Mouse (Mus musculus): Measurements from ENCODE around the gene Zbtb7b. TPM values are rescaled to one million over a fixed set of nuclear protein-coding genes. Genes with fewer than 3 reads are reported as not detected.
"Not testable (repeated sequence)": the region's sequence is repeated elsewhere in the genome, so short reads cannot be mapped to it uniquely, and the experiment has no call there.

Gene Zbtb7b
- polyA plus RNA-seq (2012; rRNA removed), result 2.4 and 2.8 TPM in 2 replicates

DNA sequence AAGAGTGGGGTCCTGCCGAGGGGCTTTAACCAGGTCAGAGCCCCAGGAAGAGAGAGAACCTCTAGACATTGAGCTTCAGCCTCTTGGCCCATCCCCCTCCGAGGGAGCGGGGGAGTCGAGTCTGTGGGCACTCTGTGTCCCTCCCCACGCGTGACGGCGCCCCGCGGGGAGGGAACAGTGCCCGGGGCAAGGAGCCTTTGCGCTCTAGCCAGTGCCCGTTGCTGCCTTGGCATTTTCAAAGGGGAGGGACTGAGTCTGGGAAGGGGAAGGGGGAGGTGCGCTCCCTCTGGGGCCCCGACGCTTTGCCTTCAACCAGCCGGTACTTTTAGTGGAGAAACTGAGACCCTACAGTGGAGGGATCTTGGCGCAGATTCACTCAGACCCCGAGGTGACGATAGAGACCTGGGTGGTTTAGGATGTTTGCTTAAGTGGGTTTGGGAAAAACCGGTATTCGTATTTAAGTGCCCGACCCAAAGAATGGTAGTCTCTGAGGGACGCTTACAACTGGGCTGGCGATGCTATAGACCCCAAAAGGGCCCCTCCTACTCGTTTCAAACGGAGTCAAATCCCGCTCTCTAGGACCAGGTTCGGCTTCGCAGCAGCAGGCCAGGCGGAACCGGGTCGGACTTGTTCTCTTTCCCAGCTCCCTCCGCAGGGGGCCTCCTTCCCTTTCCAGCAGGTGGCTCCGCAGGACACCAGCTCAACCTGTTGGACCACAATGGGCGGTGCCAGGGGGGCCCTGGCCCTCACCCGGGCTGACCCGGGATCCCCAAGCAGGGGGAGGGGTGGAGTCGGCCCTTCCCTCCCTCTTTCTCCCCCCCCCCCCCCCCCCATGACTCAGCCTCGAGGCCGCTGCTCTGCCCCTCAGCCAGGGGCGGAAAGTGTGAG is at the start of gene Zbtb7b:
Zbtb7b (minus strand) TSS at position 771 of the 888 bp plus-strand sequence.
- TF ChIP-seq POLR2A (IDR thresholded peaks at IDR 0.05; ENCODE audit: borderline replicate concordance, extremely low read depth, insufficient read depth, insufficient read length, poor library complexity, severe bottlenecking) (no peak), CTCF (IDR thresholded peaks at IDR 0.05; ENCODE audit: borderline replicate concordance, extremely low read depth, insufficient read depth, insufficient read length) (no peak)
- peak; percentile 75 for DNase-seq (ENCODE audit: low read depth)

DNA sequence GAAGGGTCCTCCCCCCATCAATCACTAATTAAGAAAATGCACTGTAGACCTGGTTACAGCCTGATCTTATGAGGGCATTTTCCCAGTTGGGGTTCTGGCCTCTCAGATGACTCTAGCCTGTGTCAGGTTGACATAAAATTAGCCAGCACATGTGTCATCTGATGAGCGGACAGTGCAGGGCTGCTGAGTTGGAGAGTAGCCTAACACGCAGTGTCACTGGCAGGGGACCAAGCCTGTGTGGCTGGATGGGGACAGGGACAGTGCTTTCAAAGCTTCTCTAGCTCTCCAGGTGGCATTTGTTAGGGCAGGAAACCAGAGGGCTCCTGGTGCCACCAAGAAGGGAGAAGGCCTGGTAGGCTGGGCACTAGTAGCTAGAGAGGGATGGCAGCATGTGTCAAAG is 46.1 kb upstream of the Zbtb7b start:
- no peak for DNase-seq (ENCODE audit: low read depth)
- no peak for TF ChIP-seq CTCF (IDR thresholded peaks at IDR 0.05; ENCODE audit: borderline replicate concordance, extremely low read depth, insufficient read depth, insufficient read length)
- no peak for TF ChIP-seq POLR2A (IDR thresholded peaks at IDR 0.05; ENCODE audit: borderline replicate concordance, extremely low read depth, insufficient read depth, insufficient read length, poor library complexity, severe bottlenecking)

DNA sequence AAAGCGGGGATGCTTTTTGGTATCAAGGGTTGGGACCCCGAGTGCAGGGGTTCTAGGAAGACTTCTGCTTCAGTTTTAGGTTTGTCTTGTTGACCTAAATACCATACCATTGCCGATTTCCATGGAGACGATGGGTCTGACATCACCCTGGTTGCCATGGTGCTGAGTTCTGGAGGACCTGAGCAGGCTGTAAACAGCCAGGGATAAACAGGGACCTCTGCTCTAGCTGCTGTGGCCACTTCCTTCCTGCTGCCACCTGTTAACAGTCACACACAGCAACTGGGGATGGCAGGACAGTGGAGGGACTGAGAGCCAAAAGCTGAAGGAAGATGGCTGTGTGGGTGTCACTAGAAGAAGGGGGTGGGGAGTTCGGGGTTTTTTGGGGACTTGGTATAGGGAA is 42.7 kb upstream of the Zbtb7b start:
- DNase-seq (ENCODE audit: low read depth), result peak; percentile 65
- TF ChIP-seq CTCF (IDR thresholded peaks at IDR 0.05; ENCODE audit: borderline replicate concordance, extremely low read depth, insufficient read depth, insufficient read length) (no peak), POLR2A (IDR thresholded peaks at IDR 0.05; ENCODE audit: borderline replicate concordance, extremely low read depth, insufficient read depth, insufficient read length, poor library complexity, severe bottlenecking) (no peak)

DNA sequence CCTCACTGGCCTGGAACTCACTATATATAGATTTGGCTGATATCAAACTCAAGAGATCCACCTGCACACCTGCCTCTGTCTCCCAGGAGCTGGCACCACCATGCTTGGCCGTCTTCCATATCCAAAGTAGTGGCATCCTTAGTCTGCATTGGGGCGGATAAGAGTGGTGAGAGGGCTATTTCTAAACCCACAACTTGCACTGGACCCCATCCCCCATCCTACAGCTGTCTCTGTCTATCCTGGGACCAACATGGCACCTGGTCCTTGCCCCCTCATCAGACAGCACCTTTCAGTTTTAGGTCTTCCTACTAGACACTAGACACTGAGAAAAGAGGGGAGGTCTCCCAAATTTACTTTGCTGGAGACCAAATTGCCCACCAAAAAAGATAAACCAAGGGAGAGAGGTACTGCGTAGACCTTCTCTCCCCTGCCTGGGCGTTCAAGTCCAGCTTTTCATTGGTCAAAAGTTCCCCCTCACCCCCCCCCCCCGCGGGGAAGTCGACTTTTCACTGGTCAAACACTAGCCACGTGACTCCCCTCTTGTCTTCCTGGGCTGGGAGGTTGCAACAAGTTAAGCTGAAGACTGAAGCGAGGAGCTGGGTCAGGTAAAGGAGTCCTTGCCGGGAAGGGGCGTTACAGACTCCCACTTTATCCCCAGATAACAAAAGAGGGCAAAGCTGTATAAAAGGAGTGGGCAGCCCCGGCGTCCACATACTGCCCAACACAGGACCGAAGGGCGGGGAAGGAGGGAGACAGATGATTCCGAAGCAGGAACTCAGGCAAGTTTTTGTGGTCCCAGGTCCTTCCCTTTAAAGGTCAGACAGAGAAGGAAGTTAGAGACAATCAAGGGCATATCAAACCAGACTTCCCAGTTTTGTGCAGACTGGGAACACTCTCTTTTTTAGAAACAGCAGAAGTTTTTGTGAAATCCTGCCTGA is 41.9 kb upstream of the Zbtb7b start, which contains the start of gene Pbxip1:
Pbxip1 (plus strand) TSS at position 531 of the 938 bp plus-strand sequence.
- DNase-seq (ENCODE audit: low read depth), result peak; percentile 84
- no peak for TF ChIP-seq POLR2A (IDR thresholded peaks at IDR 0.05; ENCODE audit: borderline replicate concordance, extremely low read depth, insufficient read depth, insufficient read length, poor library complexity, severe bottlenecking)
- no peak for TF ChIP-seq CTCF (IDR thresholded peaks at IDR 0.05; ENCODE audit: borderline replicate concordance, extremely low read depth, insufficient read depth, insufficient read length)

DNA sequence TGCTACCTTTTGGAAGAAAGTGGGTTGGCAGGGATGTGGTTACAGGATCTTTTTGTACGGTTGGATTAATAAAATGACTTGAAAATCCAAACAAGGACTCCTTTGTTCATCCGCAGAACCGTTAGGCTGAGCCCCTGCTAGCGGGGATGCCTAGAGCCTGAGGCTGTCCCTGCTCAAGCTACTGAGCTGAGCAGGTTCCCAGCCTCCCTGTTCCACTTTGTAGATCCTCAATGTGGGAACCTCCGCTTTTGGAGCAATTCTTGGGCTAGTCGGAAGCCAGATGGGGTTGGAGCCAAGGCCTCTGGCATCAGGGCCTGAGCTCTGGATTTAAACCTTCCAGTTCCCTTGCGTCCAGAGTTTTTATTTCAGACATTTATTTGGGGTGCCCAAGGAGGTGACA is 40.5 kb upstream of the Zbtb7b start:
- DNase-seq (ENCODE audit: low read depth), result peak; percentile 59
- no peak for TF ChIP-seq CTCF (IDR thresholded peaks at IDR 0.05; ENCODE audit: borderline replicate concordance, extremely low read depth, insufficient read depth, insufficient read length)
- no peak for TF ChIP-seq POLR2A (IDR thresholded peaks at IDR 0.05; ENCODE audit: borderline replicate concordance, extremely low read depth, insufficient read depth, insufficient read length, poor library complexity, severe bottlenecking)

DNA sequence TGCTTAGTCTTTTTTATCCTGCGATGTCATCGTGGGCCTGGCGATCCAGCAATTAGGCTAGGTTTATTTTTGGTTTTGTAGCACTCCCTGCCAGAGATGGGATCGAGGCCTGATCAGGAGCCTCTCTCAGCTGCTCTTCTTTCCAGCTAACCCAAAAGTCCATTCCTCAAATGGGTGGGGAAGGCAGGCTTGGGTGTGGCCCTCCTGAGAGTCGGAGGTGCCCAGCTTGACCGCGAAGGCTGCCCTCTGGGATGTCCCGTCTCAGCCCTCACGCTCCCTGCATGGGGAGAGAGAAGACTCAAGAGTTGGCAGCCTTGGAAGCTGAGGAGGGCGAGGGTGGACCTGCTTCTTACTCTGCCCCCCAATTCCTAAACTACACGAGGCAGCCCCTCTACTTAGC is 40.0 kb upstream of the Zbtb7b start:
- DNase-seq (ENCODE audit: low read depth), result no peak
- no peak for TF ChIP-seq POLR2A (IDR thresholded peaks at IDR 0.05; ENCODE audit: borderline replicate concordance, extremely low read depth, insufficient read depth, insufficient read length, poor library complexity, severe bottlenecking)
- no peak for TF ChIP-seq CTCF (IDR thresholded peaks at IDR 0.05; ENCODE audit: borderline replicate concordance, extremely low read depth, insufficient read depth, insufficient read length)

DNA sequence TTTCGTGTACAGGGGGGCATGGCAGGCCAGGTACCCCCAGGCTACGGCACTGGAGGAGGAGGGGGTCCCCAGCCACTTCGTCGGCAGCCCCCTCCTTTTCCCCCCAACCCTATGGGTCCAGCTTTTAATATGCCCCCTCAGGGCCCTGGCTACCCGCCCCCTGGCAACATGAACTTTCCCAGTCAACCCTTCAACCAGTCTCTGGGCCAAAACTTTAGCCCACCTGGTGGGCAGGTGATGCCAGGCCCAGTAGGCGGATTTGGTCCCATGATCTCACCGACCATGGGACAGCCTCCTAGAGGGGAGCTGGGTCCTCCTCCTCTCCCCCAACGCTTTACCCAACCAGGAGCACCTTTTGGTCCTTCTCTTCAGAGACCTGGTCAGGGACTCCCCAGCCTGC is 38.0 kb upstream of the Zbtb7b start:
- TF ChIP-seq POLR2A (IDR thresholded peaks at IDR 0.05; ENCODE audit: borderline replicate concordance, extremely low read depth, insufficient read depth, insufficient read length, poor library complexity, severe bottlenecking), result no peak
- TF ChIP-seq CTCF (IDR thresholded peaks at IDR 0.05; ENCODE audit: borderline replicate concordance, extremely low read depth, insufficient read depth, insufficient read length), result no peak
- no peak for DNase-seq (ENCODE audit: low read depth)

DNA sequence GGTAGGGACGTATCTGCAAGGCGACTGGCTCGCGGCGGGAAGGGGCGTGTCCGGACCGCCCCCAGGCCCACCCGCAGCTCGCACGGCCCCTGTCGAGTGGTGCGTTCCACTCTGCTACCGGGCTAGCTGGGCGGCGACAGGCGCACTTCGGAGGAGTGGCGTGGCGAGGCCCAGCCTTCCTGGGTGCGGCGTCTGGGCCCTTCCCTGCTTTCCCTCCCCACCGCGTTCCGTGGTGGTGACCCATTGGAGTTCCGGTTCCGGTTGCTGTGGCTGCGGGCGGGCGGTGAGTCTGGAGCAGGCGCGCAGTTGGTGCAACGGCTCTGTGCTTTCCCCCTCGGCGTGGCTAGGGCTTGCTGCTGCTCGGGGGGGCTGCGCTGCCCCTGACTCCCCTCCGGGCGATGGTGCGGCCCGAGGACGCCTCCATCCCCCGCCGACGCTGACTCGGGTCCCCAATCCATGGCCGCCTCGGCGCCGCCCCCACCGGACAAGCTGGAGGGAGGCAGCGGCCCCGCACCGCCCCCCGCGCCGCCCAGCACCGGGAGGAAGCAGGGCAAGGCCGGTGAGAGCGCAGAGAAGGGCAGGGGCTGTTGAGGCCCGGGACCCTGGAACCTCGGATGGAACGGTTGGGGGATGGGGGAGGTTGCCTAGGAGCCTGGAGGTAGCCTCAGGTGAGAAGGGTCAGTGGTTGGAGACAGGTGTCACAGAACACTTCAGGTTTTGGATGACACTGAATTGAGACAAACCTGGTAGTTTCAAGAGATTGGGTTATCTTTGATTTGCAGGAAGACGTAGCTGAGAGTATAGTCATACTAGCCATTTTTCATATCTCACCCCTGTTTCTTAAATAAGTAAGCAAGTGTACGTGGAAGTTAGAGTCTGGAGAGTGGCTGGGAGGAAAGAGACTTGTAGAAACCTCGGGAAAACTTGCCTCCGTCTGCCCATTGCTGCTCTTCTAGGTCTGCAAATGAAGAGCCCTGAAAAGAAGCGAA is 35.9 kb upstream of the Zbtb7b start, which contains the start of gene Pygo2:
Pygo2 (plus strand) TSS at position 44 of the 989 bp plus-strand sequence.
- TF ChIP-seq POLR2A (IDR thresholded peaks at IDR 0.05; ENCODE audit: borderline replicate concordance, extremely low read depth, insufficient read depth, insufficient read length, poor library complexity, severe bottlenecking) (peak; percentile 53; the same call in 1 of the 2 replicates), CTCF (IDR thresholded peaks at IDR 0.05; ENCODE audit: borderline replicate concordance, extremely low read depth, insufficient read depth, insufficient read length) (no peak)
- DNase-seq (ENCODE audit: low read depth), result peak; percentile 99

DNA sequence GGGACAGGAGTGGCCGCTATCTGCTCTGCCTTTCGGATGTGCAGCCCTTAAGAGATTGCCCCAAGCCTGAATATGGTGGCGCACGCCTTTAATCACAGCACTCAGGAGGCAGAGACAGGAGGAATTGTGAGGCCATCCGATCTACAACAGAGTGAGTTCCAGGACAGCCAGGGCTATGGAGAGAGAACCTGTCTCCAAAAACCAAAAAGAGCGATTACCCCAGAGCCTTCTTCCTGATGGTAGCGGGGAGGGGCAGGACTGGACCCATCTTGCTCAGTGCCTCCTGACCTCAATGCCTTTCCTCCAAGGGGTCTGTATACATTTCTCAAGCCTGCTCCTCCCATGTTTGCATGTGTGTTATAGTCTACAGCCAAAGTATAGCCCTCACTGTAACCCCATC is 34.4 kb upstream of the Zbtb7b start:
- DNase-seq (ENCODE audit: low read depth), result not testable (repeated sequence)

DNA sequence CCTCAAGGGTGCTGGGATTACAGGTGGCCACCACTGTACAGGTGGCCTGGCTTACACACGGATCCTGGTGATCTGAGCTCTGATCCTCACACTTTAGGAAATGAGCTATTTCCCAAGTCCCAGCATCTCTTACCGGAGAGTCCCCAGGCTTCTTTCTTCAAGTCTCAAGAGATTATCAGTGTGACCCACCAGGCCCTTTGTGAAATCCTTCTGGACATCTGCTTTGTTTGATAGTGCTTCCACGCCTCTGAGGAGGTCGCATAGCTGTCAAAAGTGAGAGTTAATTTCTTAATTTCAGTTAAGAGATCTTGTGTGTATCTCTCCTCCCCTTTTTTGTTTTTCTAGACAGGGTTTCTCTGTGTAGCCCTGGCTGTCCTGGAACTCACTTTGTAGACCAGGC is 31.3 kb upstream of the Zbtb7b start:
- DNase-seq (ENCODE audit: low read depth), result no peak
- TF ChIP-seq CTCF (IDR thresholded peaks at IDR 0.05; ENCODE audit: borderline replicate concordance, extremely low read depth, insufficient read depth, insufficient read length) (no peak), POLR2A (IDR thresholded peaks at IDR 0.05; ENCODE audit: borderline replicate concordance, extremely low read depth, insufficient read depth, insufficient read length, poor library complexity, severe bottlenecking) (no peak)

Measured in brain, embryonic 14.5 days (tissue).